Mouse (Mus musculus): Measurements from ENCODE around the gene Gm826. TPM values are rescaled to one million over a fixed set of nuclear protein-coding genes. Genes with fewer than 3 reads are reported as not detected.

Gene Gm826
- 0.40 and 0.93 TPM in 2 replicates for polyA plus RNA-seq (2015; fragmentation: Nextera tagmentation; extraction: Ambion mirVana)

DNA sequence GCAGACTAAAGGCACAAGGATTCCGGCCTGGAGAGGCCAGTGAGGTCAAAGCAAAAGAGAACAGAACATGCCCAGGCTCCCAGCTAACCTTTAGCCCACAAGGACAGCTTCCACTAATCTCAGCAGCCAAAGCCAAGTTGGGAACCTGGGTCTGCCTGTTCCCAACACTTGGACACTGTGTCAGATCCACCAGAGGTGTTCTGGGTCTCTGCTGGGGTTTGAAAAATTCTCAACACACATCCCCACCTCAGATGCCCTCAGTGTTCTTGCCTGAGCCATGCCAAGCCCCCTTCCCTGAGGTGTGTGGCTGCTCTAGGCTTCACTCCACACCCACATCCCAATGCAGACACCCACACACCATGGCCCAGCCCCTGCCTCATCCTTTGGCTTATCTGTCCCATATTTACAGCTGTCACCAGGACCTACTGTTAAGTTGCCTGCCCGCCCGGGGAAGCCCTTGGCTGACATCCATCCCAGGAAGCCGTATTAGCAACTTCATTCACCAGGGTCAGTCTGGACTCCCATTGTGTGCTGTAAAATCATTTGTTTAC lies at the start of gene Gm826:
Gm826 (minus strand) TSS at position 52 of the 551 bp plus-strand sequence.
- no peak for ATAC-seq (replicated peaks; ENCODE audit: low FRiP score)
- Histone ChIP-seq H3K4me2 (no peak within 1 kb of the TSS), H3K9ac (no peak within 1 kb of the TSS), H3K9me3 (replicated peaks) (no peaks in the 10 kb centered on the region), H3K4me1 (peaks cover 3% of the 10 kb centered on the region), H3K36me3 (no peaks in the 10 kb centered on the region), H3K27ac (no peak within 1 kb of the TSS), H3K27me3 (peaks cover 3% of the 10 kb centered on the region; the same call in 1 of the 2 replicates), H3K4me3 (replicated peaks) (no peak within 1 kb of the TSS)
- 60% methylated on average over 4 of the region's 4 CpGs for WGBS

DNA sequence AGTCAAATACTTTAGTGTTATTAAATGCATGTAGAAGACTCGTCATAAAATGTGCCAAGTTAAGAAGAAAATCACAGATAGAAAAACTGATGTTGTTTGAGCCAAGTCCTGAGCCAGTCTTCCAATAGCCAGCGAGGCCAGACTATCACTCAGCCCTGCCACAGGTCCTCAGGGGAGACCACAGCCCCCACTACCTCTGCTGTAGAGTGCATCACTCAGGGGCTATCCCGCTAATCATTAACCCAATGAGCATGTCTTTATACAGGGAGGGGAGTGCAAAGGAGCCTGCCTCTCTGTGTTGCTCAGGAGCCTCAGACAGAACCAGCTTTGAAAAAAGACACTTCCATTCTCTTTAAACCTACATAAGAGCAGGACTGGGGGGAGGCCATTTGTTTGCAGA lies 49.5 kb upstream of the Gm826 start:
- Histone ChIP-seq H3K4me1 (peaks cover 5% of the 10 kb centered on the region; the same call in 1 of the 2 replicates), H3K4me3 (replicated peaks) (no peak overlapping the region), H3K27ac (no peak overlapping the region), H3K36me3 (no peaks in the 10 kb centered on the region), H3K9me3 (replicated peaks) (no peaks in the 10 kb centered on the region), H3K4me2 (no peak overlapping the region), H3K9ac (no peak overlapping the region), H3K27me3 (peaks cover 28% of the 10 kb centered on the region)
- peak; percentile 79 for ATAC-seq (replicated peaks; ENCODE audit: low FRiP score)
- WGBS, result 36% methylated on average over 3 of the region's 3 CpGs

- no peak overlapping the region for H3K4me2 ChIP-seq
- 53% methylated on average over 4 of the region's 4 CpGs for WGBS
- H3K9me3 ChIP-seq (replicated peaks), result no peaks in the 10 kb centered on the region
- H3K9ac ChIP-seq, result no peak overlapping the region
- no peak for ATAC-seq (replicated peaks; ENCODE audit: low FRiP score)
- no peak overlapping the region for H3K27ac ChIP-seq
- H3K4me3 ChIP-seq (replicated peaks), result no peak overlapping the region
- no peaks in the 10 kb centered on the region for H3K36me3 ChIP-seq
- H3K27me3 ChIP-seq, result peaks cover 62% of the 10 kb centered on the region
- no peaks in the 10 kb centered on the region for H3K4me1 ChIP-seq
Observed at GRCm38 (mm10) chr2:160378271-160378670, 44.3 kb upstream of the Gm826 start.

GRCm38 (mm10) chr2:160376236-160376635 lies 42.3 kb upstream of the Gm826 start:
- Histone ChIP-seq H3K9ac (no peak overlapping the region), H3K36me3 (no peaks in the 10 kb centered on the region), H3K9me3 (replicated peaks) (no peaks in the 10 kb centered on the region), H3K4me1 (no peaks in the 10 kb centered on the region), H3K4me3 (replicated peaks) (no peak overlapping the region), H3K27me3 (peaks cover 72% of the 10 kb centered on the region), H3K27ac (no peak overlapping the region), H3K4me2 (no peak overlapping the region)
- no peak for ATAC-seq (replicated peaks; ENCODE audit: low FRiP score)
- 50% methylated on average over 5 of the region's 5 CpGs for WGBS

DNA sequence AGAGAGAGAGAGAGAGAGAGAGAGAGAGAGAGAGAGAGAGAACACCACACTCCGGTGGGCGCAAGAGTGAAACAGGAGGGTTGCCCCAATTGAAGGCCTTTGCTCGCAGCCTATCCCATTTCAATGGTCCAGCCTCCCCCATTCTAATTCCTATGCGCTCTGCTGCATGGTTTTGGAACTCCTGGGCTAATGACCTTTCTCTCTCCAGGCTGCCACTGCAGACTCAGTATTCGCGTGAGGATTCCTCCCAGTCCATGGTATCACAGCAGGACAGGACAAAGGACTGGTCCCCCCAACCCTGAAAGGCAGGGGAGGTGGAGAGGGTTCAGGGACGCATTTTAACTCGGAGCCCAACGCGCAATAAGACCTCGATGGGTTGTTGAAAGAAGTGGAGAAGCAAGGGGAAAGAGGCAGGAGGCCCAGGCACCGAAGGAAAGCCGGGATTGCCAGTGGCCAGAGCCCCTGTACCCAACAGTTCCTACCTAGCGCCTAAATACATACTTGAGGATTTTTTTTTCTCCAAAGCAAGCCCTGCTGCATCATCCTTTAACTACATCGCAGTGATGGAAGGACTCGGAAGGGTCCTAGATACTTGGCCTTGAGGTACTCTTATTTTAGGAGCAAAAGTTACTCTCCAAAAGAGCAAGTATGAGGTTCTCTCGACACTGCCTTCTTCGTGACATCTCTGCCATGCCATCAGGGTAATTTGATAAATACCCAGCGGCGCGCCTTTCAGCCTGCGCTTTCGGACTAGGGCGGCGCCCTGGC lies 35.9 kb upstream of the Gm826 start:
- Histone ChIP-seq H3K4me3 (replicated peaks) (peak overlapping the region; percentile 62; the same call in 1 of the 2 replicates), H3K27me3 (peaks cover 78% of the 10 kb centered on the region), H3K36me3 (no peaks in the 10 kb centered on the region), H3K4me1 (peaks cover 53% of the 10 kb centered on the region), H3K9me3 (replicated peaks) (no peaks in the 10 kb centered on the region), H3K27ac (no peak overlapping the region), H3K9ac (no peak overlapping the region), H3K4me2 (peak overlapping the region; percentile 98)
- 3% methylated on average over 25 of the region's 25 CpGs for WGBS
- ATAC-seq (replicated peaks; ENCODE audit: low FRiP score), result no peak

GRCm38 (mm10) chr2:160368422-160369357 lies 34.7 kb upstream of the Gm826 start:
- peak overlapping the region; percentile 98 for H3K4me2 ChIP-seq
- H3K4me3 ChIP-seq (replicated peaks), result peak overlapping the region; percentile 62
- no peaks in the 10 kb centered on the region for H3K9me3 ChIP-seq (replicated peaks)
- under 1% methylated on average over 52 of the region's 52 CpGs for WGBS
- H3K9ac ChIP-seq, result peak overlapping the region; percentile 17; the same call in 1 of the 2 replicates
- no peak for ATAC-seq (replicated peaks; ENCODE audit: low FRiP score)
- no peak overlapping the region for H3K27ac ChIP-seq
- H3K27me3 ChIP-seq, result peaks cover 78% of the 10 kb centered on the region
- H3K4me1 ChIP-seq, result peaks cover 62% of the 10 kb centered on the region
- no peaks in the 10 kb centered on the region for H3K36me3 ChIP-seq

DNA sequence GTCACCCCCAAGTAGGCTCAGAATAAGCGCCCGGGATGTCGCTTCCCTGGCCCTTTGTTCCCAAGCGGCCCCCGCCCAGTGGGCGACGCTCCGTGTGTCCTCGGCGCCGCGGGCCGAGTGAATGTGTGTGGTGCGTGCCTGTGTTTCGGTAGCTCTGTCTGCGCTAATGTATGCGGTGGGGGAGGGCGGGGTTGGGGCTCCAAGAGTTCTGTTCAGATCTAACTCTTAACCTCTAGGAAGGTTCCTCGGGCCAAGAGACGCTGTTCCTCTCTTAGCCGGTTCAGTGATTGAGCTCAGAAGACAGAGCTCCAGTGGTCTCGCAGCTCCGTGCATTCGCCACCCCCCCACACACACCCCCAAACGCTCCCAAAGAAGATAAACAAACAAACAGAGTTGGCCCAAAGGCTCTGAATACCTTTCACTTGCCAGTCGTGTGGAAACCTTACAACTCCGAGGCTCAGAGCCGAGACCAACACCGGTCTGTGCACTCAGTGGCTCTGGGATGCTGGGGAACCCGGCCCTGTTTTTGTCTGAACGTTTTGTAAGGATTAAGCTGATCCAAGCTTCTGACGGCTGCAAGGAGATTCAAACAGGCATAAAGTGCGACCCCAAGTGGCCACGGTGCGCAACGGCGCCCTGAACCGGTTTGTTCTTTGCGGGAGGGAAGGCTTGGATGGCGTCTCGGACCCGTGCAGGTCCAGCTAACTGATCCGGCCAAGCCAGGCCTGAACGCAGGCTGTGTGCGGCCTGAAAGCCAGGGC lies 33.7 kb upstream of the Gm826 start:
- Histone ChIP-seq H3K4me1 (peaks cover 62% of the 10 kb centered on the region), H3K4me3 (replicated peaks) (peak overlapping the region; percentile 62), H3K9me3 (replicated peaks) (no peaks in the 10 kb centered on the region), H3K27me3 (peaks cover 77% of the 10 kb centered on the region), H3K27ac (peak overlapping the region; percentile 88), H3K36me3 (no peaks in the 10 kb centered on the region), H3K9ac (peak overlapping the region; percentile 64), H3K4me2 (peak overlapping the region; percentile 98)
- ATAC-seq (replicated peaks; ENCODE audit: low FRiP score), result peak; percentile 61
- WGBS, result under 1% methylated on average over 45 of the region's 45 CpGs

DNA sequence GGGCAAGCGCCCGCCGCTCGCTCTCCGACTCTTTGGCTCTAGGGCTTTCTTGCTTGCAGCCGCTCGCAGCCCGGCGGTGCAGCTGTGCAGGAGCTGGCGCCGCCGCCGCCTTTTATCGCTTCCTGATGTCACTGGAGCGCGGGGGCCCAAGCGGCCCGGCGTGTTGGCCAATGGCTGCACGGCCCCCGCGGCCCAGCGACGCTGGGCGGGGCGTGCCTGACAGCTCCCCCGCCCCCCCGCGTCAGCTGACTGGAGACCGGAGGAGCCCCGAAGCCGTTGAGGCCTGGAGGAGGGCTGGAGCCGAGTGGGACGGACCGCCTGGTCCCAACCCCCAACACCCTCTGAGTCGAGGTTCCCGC lies 33.0 kb upstream of the Gm826 start, which contains the start of gene Mafb:
Mafb (minus strand) TSS at position 86 of the 359 bp plus-strand sequence.
- peak within 1 kb of the TSS; percentile 88 for H3K27ac ChIP-seq
- peaks cover 62% of the 10 kb centered on the region for H3K4me1 ChIP-seq
- peak; percentile 92 for ATAC-seq (replicated peaks; ENCODE audit: low FRiP score)
- peak within 1 kb of the TSS; percentile 98 for H3K4me2 ChIP-seq
- no peaks in the 10 kb centered on the region for H3K36me3 ChIP-seq
- peak within 1 kb of the TSS; percentile 62 for H3K4me3 ChIP-seq (replicated peaks)
- peaks cover 77% of the 10 kb centered on the region for H3K27me3 ChIP-seq
- WGBS, result under 1% methylated on average over 22 of the region's 37 CpGs
- H3K9me3 ChIP-seq (replicated peaks), result no peaks in the 10 kb centered on the region
- H3K9ac ChIP-seq, result peak within 1 kb of the TSS; percentile 64

- Histone ChIP-seq H3K27me3 (peaks cover 77% of the 10 kb centered on the region), H3K4me1 (peaks cover 65% of the 10 kb centered on the region), H3K4me3 (replicated peaks) (peak overlapping the region; percentile 62), H3K36me3 (no peaks in the 10 kb centered on the region), H3K4me2 (peak overlapping the region; percentile 98), H3K9ac (peak overlapping the region; percentile 64), H3K9me3 (replicated peaks) (no peaks in the 10 kb centered on the region), H3K27ac (peak overlapping the region; percentile 88)
- under 1% methylated on average over 89 of the region's 95 CpGs for WGBS
- ATAC-seq (replicated peaks; ENCODE audit: low FRiP score), result peak; percentile 5; the same call in 1 of the 2 replicates
Observed at GRCm38 (mm10) chr2:160366111-160366979, 32.4 kb upstream of the Gm826 start.

DNA sequence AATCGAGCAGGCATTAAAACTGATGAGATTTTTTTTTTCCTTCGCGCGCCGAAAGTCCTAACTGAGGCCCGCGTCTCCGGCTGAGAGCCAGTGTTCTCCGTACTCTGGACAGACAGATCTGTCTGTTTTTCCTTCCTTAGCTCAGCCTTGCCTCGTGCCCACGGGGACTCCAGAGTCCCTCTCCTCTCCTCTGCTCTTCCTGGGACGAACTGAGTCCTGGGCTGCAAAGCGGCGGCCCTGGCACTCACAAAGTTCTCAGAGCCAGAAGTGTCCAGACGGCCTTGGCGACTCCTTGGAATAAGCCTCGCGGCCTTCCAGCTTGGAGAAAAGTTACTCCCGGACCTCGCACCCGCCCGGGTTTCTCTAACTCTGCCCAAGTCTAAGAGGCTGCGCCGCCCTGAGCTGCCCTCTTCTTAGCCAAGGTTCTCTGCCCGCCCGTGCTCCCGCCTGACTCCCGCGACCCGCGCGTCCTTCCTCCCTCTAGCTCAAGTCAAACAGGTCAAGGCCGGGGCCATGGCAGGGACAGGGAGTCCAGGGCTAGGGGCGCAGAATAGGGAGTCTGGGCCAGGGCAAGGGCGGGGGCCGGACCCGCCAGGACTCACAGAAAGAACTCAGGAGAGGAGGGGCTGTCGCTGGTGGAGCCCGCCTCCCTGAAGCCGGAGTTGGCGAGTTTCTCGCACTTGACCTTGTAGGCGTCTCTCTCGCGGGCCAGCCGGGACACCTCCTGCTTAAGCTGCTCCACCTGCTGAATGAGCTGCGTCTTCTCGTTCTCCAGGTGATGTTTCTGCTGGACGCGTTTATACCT lies 31.3 kb upstream of the Gm826 start:
- H3K4me1 ChIP-seq, result peaks cover 65% of the 10 kb centered on the region
- H3K4me2 ChIP-seq, result peak overlapping the region; percentile 98
- WGBS, result under 1% methylated on average over 50 of the region's 50 CpGs
- peak overlapping the region; percentile 55 for H3K9ac ChIP-seq
- H3K27me3 ChIP-seq, result peaks cover 77% of the 10 kb centered on the region
- ATAC-seq (replicated peaks; ENCODE audit: low FRiP score), result no peak
- peak overlapping the region; percentile 14; the same call in 1 of the 2 replicates for H3K27ac ChIP-seq
- H3K36me3 ChIP-seq, result no peaks in the 10 kb centered on the region
- peak overlapping the region; percentile 62 for H3K4me3 ChIP-seq (replicated peaks)
- no peaks in the 10 kb centered on the region for H3K9me3 ChIP-seq (replicated peaks)
